Mouse (Mus musculus) kidney, postnatal 10 days (tissue): ENCODE results near the gene Gm21789.
"Not testable (repeated sequence)": the region's sequence is repeated elsewhere in the genome, so short reads cannot be mapped to it uniquely, and the experiment has no call there.

Source experiments
- DNase-seq: peaks from one replicate; pipeline ENCODE4 v3.0.0; 2021; ENCODE audit warnings: mixed read lengths

Gene Gm21789

GRCm38 (mm10) chrX:32941468-32941867 is at the start of gene Gm21789:
TSS of gene Gm21789 (plus strand) at chrX:32941768.
- not testable (repeated sequence) for DNase-seq

- not testable (repeated sequence) for DNase-seq
These were observed 47.2 kb upstream of the Gm21789 start, which contains the start of gene Btbd35f30 for GRCm38 (mm10) chrX:32894325-32894724. TSS of gene Btbd35f30 (plus strand) at chrX:32894625.

DNA sequence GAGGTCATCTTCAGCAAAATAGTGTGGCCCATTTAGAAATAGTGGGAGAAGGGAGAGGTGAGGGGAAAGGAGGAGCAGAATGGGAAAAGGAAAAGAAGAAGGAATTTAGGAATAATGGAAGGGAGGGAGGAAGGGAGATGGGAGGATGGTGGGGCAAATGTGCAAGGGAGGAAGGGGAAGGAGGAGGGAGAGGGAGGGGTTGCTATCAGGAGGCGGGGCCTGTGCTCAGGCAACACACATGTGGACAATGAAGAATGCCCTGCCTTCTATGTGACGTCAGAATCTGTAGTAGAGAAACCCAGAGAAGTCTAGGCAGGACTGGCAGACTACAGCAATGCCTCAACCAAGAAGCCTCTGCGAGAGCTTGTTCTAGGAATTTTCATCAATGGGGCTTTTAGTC is 32.0 kb downstream of the Gm21789 start, which contains the start of gene Btbd35f5:
Gene Btbd35f5, plus strand, starts transcription at position 301 of the 400 bp plus-strand sequence.
- not testable (repeated sequence) for DNase-seq
